Mouse (Mus musculus): Measurements from ENCODE around the gene Tnfrsf25. TPM values are rescaled to one million over a fixed set of nuclear protein-coding genes. Genes with fewer than 3 reads are reported as not detected.

Gene Tnfrsf25
- total RNA-seq (2015) (1.5 TPM in 1 of 2 replicates, not detected in the other), total RNA-seq (2017) (0.10 TPM in 1 of 2 replicates, not detected in the other)

DNA sequence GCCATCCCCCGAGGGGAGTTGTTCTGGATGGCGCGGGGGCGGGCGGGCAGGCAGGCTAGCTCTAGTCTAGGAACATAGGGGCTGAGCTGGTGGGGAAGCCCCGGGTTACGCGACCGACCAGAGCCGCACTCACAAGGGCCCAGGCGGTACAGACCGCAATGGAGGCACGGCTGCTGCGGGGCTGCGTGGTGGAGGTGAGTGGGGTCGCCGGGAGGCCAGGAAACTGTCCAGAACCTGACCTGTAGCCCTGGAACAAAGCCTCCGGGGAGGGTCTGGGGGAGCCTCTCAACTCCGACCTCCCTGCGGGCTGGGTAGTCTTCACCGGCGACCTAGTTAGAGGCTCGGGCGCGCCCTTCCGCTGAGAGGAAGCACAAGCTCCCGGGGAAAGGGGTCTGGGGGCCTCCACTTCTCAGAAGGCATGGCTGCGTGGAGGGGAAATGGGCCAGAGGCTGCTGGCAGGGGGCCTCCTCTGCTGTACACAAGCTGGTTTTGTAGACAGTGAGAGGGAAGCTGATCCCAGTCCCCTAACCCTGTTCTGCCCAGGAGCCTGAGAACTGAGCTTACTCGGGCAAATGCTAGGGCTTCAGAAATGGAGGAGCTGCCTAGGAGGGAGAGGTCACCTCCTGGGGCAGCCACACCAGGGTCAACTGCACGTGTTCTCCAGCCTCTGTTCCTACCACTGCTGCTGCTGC is at the start of gene Tnfrsf25:
Gene Tnfrsf25 (plus strand): TSS at position 14 of the 692 bp plus-strand sequence.
- peak; percentile 40; the same call in 1 of the 2 replicates for ATAC-seq (replicated peaks; ENCODE audit: poor library complexity)

DNA sequence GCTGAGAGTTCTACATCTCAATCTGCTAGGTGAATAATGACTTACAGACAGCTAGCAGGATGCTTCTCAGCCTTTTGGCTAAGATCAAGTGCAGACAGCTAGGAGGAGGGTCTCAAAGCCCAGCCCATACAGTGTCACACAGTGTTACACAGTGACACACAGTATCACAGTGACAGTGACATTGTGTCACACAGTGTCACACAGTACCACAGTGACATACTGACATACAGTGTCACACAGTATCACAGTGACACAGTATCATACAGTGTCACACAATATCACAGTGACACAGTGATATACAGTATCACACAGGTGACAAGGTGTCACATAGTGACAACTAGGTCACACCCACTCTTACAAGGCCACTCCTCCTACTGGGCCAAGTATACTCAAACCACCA is 48.5 kb upstream of the Tnfrsf25 start:
- ATAC-seq (replicated peaks; ENCODE audit: poor library complexity), result no peak

DNA sequence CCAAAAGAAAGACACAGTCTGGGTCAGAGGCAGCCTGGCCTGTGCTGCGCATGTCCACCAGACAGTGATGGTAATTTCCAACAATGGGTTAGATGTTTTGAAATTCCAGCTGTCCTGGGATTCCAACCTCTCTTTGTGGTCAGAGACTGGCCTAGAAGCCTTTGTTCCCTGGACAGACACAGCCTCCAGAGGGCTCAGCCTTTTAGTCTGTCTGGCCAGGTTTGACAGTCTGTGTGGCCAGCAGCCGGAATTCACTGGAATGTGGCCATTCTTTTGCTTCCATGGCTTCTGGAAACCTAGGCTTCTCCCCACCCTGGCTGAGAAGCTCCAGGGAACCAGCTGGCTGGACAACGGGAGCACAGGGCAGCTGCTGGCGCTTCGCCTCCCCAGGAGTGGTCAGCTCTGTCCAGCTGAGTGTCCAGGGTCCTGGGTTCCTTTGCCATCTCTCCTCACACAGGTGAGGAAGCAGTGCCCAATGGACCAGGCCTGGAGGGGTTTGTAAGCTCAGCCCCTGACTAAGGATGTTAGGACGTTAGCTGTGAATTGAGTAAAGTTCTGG is 47.5 kb upstream of the Tnfrsf25 start:
- no peak for ATAC-seq (replicated peaks; ENCODE audit: poor library complexity)

DNA sequence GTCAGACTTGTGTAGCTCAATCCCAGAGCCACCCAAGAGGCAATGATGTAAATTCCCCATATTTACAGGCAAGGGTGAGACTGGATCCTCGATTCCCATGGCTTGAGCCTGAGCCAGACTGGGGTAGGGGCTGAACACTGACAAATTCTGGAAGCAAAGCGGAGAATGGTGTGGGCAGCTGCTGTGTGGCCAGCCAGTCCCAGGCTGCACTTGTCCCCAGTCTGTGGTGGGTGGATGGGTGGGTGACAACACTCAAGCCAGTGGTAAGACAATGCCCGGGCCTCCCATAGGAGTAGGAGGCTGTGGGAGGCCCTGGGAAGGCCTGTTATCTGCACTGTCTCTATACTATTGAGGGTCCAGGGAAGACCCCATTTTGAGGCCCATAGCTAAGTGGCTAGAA is 46.5 kb upstream of the Tnfrsf25 start:
- no peak for ATAC-seq (replicated peaks; ENCODE audit: poor library complexity)

DNA sequence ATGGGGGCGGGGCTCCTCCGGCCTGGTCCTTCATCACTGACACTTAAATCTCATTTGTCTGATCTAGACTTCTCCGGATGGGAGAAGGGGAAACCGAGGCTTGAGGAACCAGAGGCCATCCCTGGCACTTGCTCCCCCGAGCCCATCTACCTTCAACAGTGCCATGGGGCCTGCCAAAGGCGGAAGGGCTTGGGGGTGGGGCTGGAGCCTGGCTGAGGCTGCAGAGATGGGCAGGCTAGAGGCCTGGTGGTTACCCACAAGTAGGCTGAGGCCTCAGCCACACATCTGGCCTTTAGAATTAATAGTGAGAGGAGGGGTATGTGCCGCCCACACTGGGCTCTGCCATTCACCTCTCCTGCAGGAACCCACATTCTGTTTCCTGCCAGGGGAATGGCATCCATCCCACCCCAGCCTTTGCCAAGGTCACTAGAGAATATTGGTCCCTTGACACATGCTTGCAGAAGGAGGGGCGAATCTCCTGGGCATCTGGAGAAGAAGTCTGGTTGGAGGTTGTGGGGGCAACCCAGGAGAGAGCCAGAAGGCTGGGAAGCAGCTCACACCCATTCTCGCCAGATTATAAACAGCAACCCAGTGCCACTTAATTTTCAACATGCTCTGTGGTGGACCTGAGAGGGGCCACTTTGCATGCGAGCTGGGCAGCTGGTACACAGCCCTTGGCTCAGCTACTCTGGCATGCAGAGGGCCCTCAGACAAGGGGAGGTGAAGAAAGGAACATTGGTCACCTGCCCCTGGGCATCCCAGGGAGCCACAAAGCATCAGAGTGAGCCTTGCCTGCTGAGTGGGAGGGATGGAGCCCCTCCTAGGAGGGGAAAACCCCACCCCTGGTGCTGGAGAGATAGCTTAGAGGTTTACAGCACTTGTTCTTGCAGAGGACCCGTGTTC is 45.0 kb upstream of the Tnfrsf25 start:
- 0 out of 2 replicates have a peak, but pooled peaks have one; percentile 24 for ATAC-seq (replicated peaks; ENCODE audit: poor library complexity)

DNA sequence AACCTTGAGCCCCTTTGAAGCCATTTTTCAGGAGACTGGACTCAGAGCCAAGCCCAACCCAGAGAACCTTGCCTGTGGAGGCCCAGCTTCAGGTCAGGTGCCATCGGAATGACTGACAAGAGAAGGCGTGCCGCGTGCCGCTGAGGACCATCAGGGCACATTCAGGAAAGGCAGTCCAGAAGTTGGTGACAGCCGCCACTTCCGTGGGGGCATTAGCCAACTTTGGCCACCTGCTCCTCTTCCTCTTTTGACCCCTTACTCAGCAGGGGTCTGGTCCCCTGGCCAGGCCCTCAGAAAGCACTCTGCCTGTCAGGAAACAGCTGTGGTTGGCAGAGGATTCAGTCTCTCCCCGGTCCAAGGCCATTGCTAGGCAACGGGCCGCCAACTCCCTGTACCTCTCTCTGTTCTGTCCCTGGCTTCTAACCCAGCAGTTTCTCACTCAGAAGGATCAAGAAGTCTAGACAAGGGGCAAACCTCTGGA is 43.6 kb upstream of the Tnfrsf25 start, which contains the start of gene Plekhg5:
Gene Plekhg5 (plus strand): TSS at position 378 of the 481 bp plus-strand sequence.
- ATAC-seq (replicated peaks; ENCODE audit: poor library complexity), result peak; percentile 71

DNA sequence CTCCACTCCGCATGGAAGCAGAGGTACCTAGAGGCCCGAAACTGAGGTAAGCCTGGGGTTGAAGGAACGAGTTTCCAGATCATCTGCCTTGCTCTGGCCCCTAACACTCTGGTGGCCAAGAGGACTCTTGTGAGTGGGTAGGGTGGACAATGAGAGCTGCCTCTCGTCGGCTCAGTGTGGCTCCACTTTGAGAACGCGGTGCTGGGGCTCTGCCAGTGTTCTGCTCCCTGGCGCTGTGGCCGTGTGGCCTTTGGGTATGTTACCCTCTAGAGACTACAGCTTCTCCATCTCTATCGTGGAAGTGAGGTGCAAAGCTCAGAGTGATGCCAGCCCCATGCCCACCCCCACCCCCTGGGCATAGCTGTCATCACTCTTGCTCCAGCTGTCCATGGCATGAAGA is 43.1 kb upstream of the Tnfrsf25 start:
- ATAC-seq (replicated peaks; ENCODE audit: poor library complexity), result peak; percentile 13; the same call in 1 of the 2 replicates

DNA sequence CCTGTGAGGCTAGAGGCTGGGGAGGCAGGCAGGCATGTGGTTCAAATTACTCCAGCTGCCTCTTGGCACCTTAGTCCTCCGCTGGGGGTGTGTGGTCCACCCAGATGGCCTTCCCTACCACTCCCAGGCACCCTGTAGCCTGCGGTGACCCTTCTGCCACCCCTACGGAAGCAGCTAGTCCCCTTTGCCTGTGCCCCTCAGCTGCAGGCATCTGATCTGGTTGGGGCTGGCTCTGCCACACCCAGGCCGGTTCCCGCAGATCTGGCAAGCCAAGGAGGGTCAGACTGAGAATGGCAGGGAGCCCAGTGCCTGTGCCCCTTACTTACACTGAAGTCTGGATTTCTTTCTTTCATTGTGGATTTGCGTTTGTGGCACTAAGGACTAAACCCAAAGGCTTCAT is 42.0 kb upstream of the Tnfrsf25 start:
- no peak; the same call in 1 of the 2 replicates for ATAC-seq (replicated peaks; ENCODE audit: poor library complexity)

DNA sequence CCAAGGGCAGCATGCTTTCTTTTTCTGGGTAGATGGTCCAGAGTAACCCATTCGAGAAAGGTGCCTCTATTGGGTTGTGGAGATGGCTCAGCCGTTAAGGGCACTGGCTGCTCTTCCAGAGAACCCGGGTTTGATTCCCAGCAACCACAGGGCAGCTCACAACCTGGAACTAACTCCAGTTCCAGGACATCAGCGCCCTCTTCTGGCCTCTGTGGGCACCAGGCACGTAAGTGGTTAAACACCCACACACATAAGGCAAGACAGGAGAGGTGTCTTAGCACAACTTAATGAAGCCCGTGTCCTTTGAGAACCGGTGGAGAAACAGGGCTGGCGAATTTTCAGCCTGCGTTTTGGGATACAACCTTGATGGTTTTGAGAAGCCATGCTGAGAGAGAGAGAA is 41.2 kb upstream of the Tnfrsf25 start:
- no peak for ATAC-seq (replicated peaks; ENCODE audit: poor library complexity)

DNA sequence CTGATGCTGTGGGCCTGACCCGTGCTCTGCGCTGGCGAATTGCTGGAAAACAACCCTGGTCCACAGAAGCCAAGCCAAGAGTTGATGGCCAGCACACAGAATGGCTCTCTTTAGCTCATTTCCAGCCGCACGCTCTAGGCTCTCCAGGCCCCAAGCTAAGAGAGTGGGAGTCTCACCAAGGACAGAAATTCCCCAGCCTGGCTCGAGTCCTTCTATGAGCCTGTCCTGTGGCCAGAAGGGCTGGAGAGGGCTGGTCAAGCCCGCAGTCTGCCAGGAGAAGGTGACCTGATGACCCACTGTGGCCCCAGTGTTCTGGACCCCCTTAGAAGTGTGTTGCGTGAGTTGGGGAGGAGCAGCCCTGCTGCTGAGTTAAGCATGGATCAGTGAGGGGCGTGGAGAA is 38.5 kb upstream of the Tnfrsf25 start:
- ATAC-seq (replicated peaks; ENCODE audit: poor library complexity), result no peak

DNA sequence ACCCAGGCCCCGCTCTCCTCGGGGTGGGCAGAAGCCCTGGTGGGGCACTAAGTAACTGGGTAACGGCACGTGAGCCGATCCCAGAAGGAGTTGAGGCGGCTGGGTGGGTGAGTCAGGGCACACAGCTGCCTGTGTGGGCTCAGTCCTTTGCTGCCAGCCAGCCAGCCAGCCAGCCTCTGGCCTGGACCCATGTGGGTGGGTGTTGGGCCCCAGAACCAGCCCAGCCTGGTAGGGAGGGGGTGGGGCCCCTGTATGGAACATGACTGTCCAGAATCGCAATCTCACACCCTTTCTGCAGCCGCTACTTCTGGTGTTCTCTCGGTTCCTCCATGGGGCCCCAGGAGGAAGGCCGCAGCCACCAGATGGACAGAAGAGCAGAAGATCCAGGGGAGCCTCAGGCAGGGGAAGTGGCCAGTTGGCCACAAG is 37.6 kb upstream of the Tnfrsf25 start:
- ATAC-seq (replicated peaks; ENCODE audit: poor library complexity), result peak; percentile 73

DNA sequence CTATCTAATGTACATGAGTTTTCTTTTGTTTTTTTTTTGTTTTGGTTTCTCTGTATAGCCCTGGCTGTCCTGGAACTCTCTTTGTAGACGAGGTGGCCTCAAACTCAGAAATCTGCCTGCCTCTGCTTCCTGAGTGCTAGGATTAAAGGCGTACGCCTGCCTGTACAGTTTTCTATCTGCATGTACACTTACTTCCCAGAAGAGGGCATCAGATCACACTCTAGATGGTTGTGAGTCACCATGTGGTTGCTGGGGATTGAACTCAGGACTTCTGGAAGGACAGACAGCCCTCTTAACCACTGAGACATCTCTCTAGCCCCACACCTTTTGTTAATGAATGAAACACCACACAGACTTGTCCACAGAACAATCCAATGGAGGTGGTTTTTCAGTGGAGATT is 36.5 kb upstream of the Tnfrsf25 start:
- ATAC-seq (replicated peaks; ENCODE audit: poor library complexity), result no peak

DNA sequence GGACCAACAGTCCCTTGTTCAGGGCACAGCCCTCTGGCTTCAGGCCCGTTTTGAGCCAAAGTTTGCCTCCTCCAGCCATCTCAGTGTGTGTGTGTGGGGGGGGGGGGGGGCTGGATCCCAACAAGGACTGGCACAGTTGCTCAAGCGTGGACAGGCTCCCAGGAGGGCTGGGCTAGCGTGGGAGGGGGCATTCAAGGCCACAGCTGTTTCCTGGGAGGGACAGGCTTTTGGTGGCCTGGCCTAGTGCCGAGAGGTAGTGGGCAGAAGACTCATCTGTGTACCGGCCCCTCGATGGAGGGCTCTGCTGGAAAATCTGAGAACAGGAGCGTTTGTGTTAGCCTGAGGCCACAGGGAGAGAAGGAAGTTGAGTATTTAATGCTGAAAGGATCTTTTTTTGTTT is 35.8 kb upstream of the Tnfrsf25 start:
- ATAC-seq (replicated peaks; ENCODE audit: poor library complexity), result no peak

DNA sequence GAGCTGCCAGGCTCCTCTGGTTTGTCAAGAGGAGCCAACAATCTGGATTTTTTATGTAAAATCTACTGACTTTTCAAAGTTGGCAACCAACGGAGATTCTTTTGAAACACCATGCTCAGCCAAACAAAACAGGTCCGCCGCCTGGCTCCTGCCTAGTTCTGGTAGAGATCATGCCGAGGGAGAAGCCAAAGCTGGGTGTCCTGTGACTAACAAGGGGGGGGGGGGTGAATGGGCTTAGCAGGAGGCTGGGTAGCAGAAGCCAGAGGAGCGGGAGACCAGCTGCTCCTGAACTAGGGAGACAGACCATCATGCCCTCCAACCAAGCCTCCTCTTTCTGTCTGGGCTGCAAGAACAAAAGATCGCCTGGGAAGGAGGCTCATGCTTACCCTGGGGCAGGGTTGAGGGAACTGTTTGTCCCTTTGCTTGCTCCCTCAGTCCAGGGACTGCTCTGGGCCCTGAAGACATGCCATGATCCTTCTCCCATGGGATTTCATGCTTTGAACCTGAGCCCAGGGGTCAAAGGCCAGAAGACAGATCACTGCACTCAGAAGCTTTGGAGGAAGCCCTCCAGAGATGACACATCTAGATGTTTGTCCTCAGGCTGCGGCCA is 32.0 kb upstream of the Tnfrsf25 start:
- no peak for ATAC-seq (replicated peaks; ENCODE audit: poor library complexity)

DNA sequence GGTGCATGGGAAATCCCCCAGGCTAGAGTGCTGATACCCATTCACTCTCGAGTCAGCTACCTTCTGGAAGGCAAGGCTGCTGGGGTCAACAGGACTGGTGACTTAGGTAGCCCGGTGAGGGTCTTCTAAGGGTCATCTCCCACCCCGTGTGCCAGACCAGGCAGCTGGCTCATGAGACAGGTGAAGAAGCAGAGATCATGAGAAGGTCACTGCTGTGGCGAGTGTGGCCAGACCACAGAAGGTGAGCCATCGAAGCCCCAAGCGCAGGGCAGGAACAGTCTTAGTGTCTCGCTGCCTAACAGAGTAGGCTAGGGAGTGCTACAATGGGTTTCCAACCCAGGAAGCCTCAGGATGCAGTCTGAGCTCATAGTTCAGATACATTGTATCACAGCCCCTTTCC is 31.1 kb upstream of the Tnfrsf25 start:
- no peak for ATAC-seq (replicated peaks; ENCODE audit: poor library complexity)

DNA sequence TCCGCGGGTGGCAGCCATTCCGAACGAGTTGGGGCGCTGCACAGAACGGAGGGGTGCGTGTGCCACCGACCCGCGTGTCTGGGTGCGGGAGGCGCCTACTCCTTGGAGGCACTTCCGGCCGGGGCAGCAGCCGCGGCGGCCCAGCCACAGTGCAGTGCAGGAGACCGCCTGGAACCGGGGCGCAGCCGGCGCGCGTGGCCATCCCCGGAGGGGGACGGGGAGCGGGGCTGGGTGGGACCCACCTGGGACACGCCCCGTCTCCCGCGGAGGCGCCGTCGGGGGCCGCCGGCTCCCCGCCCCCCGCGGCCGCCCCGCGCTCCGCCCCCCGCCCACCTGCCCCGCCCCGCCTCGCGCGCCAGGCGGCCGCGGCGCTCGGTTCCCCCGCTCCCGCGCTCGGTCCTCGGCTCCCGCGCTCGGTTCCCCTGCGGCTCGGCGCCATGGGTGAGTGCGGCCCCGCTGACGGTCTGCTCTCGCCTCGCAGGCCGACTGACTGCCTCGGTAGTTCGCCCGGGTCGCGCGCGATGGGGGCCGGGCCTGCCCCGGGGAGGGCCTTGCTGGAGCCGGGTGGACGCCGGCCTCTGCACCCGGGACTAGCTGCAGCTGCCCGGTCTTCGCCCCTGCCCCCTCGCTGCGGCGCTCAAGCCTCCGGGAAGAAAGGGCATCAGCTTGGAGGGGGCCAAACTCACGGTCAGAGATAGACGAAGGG is 29.1 kb upstream of the Tnfrsf25 start:
- peak; percentile 32 for ATAC-seq (replicated peaks; ENCODE audit: poor library complexity)

DNA sequence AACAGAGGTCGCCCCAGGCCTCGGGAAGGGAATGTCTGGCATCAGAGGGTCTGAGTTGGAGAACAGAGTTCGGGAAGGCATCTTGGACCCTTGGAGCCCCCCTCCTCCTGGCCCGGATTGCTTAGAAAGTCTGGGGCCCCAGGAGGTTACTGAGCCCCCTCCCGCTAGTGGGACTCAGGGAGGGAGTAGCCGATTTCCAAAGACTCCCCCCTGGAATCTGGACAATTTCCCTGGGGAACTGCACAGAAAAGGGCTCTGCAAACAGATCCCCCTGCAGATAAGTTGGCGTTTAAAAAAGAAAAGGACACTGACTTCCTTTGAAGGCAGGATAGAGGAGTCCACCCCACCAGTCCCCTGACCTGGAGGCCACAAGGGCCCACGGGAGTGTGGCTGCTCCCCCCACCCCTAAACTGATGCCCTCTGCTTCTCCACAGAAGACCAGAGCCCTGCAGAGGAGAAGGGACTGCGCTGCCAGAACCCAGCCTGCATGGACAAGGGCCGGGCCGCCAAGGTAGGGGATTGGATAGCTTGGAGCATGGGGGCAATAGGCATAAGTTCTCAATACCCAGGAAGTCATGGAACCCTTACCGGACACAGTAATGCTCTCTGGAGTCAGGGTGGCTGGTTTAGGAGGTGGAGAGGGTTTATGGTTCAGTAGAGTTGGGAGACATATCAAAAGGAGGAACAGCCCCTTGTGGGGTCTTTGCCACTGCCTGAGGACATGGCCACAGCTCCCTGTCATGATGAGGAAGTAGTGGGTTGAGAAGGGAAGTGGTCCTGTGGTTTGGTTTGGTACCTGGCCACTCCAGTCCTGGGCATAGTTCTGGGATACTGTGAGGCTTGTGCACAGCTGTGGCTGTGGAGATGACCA is 28.3 kb upstream of the Tnfrsf25 start:
- ATAC-seq (replicated peaks; ENCODE audit: poor library complexity), result peak; percentile 75

DNA sequence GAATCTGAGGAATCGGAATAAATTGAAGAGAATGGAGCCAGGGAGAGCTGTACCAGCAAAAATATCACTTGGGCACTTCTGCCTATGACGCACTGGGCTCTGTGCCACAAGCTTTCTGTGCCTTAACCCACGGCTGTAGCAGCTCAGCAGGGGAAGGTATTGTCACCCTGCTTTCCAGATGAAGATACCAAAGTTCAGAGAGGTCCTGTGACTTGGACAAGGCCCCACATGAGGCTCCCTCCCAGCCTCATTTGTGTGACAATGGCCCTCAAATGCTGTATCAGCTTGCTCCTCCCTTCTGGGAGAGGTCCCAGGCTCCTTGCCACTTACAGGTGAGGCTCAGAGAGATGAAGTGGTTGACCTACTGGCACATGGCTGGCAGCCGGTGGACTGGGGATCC is 27.6 kb upstream of the Tnfrsf25 start:
- ATAC-seq (replicated peaks; ENCODE audit: poor library complexity), result peak; percentile 13; the same call in 1 of the 2 replicates

DNA sequence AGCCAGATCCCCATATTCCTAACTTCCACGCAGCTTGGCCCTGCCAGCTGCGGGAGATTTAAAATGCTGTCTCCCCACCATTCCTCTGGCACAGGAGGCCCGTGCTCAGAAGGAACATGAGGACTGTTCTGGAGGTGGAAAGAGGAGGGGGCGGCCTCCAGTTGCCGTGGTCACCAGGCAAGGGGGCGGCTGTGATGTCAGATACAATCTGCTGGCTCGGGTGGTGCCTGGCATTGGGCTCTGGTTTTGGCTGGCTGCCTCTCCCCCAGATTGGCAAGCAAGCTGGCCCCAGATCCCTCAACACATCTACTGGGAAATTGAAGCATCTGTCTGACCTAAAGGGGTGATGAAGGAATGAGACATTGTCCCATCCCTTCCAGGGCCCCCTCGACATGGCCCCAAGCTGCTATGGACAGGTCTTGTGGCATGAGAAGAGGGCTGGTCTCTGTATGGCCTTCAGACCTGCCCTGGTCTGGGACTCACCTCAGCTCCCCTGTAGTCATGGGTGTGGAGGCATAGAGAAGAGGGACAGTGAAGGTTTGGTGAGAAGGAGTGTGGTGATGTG is 27.1 kb upstream of the Tnfrsf25 start:
- ATAC-seq (replicated peaks; ENCODE audit: poor library complexity), result no peak
